Mouse (Mus musculus) ES-E14 (cell line): ENCODE results near the gene Kyat3.

Experiments used
- CHD2 ChIP-seq: IDR thresholded peaks from 2 replicates; pipeline ENCODE4 v1.6.1; 2014; ENCODE audit warnings: mild to moderate bottlenecking, low read depth, low read length, inconsistent platforms
- ZNF384 ChIP-seq: IDR thresholded peaks from 2 replicates; pipeline ENCODE4 v1.6.1; 2012; ENCODE audit warnings: low read depth, low read length, inconsistent platforms

GRCm38 (mm10) chr3:142765778-142766165 is 64.9 kb downstream of the Kyat3 start:
- TF ChIP-seq CHD2 (no peak), ZNF384 (0 out of 2 replicates have a peak, but pooled peaks have one; percentile 6)
